Mouse (Mus musculus): Measurements from ENCODE around the gene Gm9970.

Gene Gm9970

GRCm38 (mm10) chr5:31194486-31195485 is 46.2 kb downstream of the Gm9970 start:
- H3K36me3 ChIP-seq (ENCODE audit: control insufficient read depth, insufficient read depth, low read length, poor library complexity, severe bottlenecking): peaks cover 17% of the 10 kb centered on the region
- H3K27me3 ChIP-seq (ENCODE audit: control insufficient read depth, insufficient read depth, low read length, poor library complexity, severe bottlenecking): no peaks in the 10 kb centered on the region
- no peak for DNase-seq (ENCODE audit: low read depth, low spot score)

- H3K27me3 ChIP-seq (ENCODE audit: control insufficient read depth, insufficient read depth, low read length, poor library complexity, severe bottlenecking): no peaks in the 10 kb centered on the region
- DNase-seq (ENCODE audit: low read depth, low spot score): peak; percentile 20
- peaks cover 14% of the 10 kb centered on the region for H3K36me3 ChIP-seq (ENCODE audit: control insufficient read depth, insufficient read depth, low read length, poor library complexity, severe bottlenecking)
Observed at GRCm38 (mm10) chr5:31193631-31194281, 47.3 kb downstream of the Gm9970 start.

- Histone ChIP-seq H3K27me3 (ENCODE audit: control insufficient read depth, insufficient read depth, low read length, poor library complexity, severe bottlenecking) (no peaks in the 10 kb centered on the region), H3K36me3 (ENCODE audit: control insufficient read depth, insufficient read depth, low read length, poor library complexity, severe bottlenecking) (peaks cover 14% of the 10 kb centered on the region)
- peak; percentile 99 for DNase-seq (ENCODE audit: low read depth, low spot score)
Observed at GRCm38 (mm10) chr5:31192939-31193630, 47.9 kb downstream of the Gm9970 start, which contains the start of the genes Snx17 and Eif2b4. Snx17 (plus strand) TSS chr5:31193227. Eif2b4 (minus strand) TSS chr5:31193430.

- DNase-seq (ENCODE audit: low read depth, low spot score): no peak
- H3K36me3 ChIP-seq (ENCODE audit: control insufficient read depth, insufficient read depth, low read length, poor library complexity, severe bottlenecking): peaks cover 12% of the 10 kb centered on the region
- no peaks in the 10 kb centered on the region for H3K27me3 ChIP-seq (ENCODE audit: control insufficient read depth, insufficient read depth, low read length, poor library complexity, severe bottlenecking)
Observed at GRCm38 (mm10) chr5:31192045-31192938, 48.7 kb downstream of the Gm9970 start.

All from splenic B cell, adult 2 months (primary cell).